Mouse (Mus musculus) midbrain, embryonic 11.5 days (tissue): Measurements from ENCODE around the gene Srprb. TPM values are rescaled to one million over a fixed set of nuclear protein-coding genes. Genes with fewer than 3 reads are reported as not detected.
"Not testable (repeated sequence)": the region's sequence is repeated elsewhere in the genome, so short reads cannot be mapped to it uniquely, and the experiment has no call there.

ENCODE experiments used
- ATAC-seq: fragments of 200-750 bp; cut with Nextera tagmentation; 2 replicates; pipeline ENCODE4 v1.8.0; 2017; ENCODE audit warnings: moderate TSS enrichment, moderate library complexity; ENCODE audit not compliant: low FRiP score
- DNase-seq: peaks from one replicate; pipeline ENCODE4 v3.0.0; 2015; ENCODE audit warnings: low spot score; ENCODE audit errors: missing footprints
- H3K27ac ChIP-seq: fragments of 300-500 bp; sonication (generic); 2 replicates; pipeline ENCODE4 v1.5.1; 2014; ENCODE audit warnings: low read depth, low read length
- H3K27me3 ChIP-seq: fragments of 300-500 bp; sonication (generic); 2 replicates; pipeline ENCODE4 v1.6.1; 2014; ENCODE audit warnings: mild to moderate bottlenecking, low read length, moderate library complexity, mixed read lengths; ENCODE audit not compliant: control insufficient read depth, insufficient read depth
- H3K36me3 ChIP-seq: fragments of 300-500 bp; sonication (generic); 2 replicates; pipeline ENCODE4 v1.6.1; 2014; ENCODE audit warnings: mild to moderate bottlenecking, low read length, moderate library complexity, mixed read lengths; ENCODE audit not compliant: control insufficient read depth, insufficient read depth
- H3K4me1 ChIP-seq: fragments of 300-500 bp; sonication (generic); 2 replicates; pipeline ENCODE4 v1.6.1; 2014; ENCODE audit warnings: low read length; ENCODE audit not compliant: control insufficient read depth, insufficient read depth
- H3K4me2 ChIP-seq: fragments of 300-500 bp; sonication (generic); 2 replicates; pipeline ENCODE4 v1.6.1; 2014; ENCODE audit warnings: mild to moderate bottlenecking, moderate library complexity
- H3K4me3 ChIP-seq: fragments of 300-500 bp; sonication (generic); 2 replicates; pipeline ENCODE4 v1.5.1; 2014; ENCODE audit warnings: low read depth, low read length
- H3K9ac ChIP-seq: fragments of 300-500 bp; sonication (generic); 2 replicates; pipeline ENCODE4 v1.6.1; 2014; ENCODE audit warnings: low read length
- H3K9me3 ChIP-seq: fragments of 300-500 bp; sonication (generic); 2 replicates; pipeline ENCODE4 v1.6.1; 2016; ENCODE audit warnings: low read length; ENCODE audit not compliant: control insufficient read depth
- WGBS: fragments of 180-500 bp; shearing (Covaris S2); extraction: QIAGEN DNeasy Blood & Tissue Kit; methylation state at CpG from one replicate; pipeline ENCODE4 v1.1.7; 2014; 5-methylcytosine and 5-hydroxymethylcytosine counted together
- polyA plus RNA-seq: library from polyadenylated mRNA; unstranded; fragments of >200 nt; fragmentation: Nextera tagmentation; extraction: Ambion mirVana; gene quantifications from 2 replicates; pipeline ENCODE4 v1.2.1, GENCODE M21; 2014

Srprb gene
- polyA plus RNA-seq, 1 experiment from 2014 or later: 62.6 TPM

DNA sequence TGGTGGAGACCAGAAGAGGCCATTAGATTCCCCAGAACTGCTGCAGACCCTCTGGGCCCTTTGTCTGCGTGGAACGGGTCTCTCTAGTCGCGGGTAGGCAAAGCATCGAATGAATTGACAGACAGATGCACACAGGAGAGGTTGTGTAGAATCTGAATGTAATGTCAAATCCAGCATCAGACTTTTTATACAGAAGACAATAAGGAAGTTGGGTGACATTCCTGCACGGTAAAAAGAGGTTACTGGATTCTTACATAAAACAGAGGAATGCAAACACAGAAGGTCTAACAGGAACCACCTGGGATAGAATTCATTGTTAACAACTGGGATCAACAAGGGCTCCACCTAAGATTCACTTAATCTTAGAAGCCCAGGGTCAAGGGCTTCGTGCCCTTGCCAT, 46.8 kb downstream of the Srprb start:
- 92% methylated on average over 7 of the region's 7 CpGs for WGBS

DNA sequence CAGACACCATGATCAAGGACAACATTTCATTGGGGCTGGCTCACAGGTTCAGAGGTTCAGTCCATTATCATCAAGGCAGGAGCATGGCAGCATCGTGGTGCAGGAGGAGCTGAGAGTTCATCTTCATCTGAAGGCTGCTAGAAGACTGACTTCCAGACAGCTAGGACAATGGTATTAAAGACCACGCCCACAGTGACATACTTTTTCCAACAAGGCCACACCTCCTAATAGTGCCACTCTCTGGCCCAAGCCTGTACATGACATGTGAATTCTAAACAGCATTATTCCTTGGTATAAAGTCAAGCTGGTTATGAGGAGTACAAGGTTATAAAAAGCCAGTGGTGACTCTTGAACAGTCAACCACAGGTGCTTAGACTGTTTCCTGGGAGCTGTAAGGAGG, 47.4 kb downstream of the Srprb start:
- Histone ChIP-seq H3K9me3 (no peaks in the 10 kb centered on the region), H3K4me3 (no peak overlapping the region), H3K9ac (no peak overlapping the region), H3K36me3 (no peaks in the 10 kb centered on the region), H3K4me1 (peaks cover 6% of the 10 kb centered on the region; the same call in 1 of the 2 replicates), H3K27ac (no peak overlapping the region), H3K27me3 (no peaks in the 10 kb centered on the region; the same call in 1 of the 2 replicates), H3K4me2 (no peak overlapping the region)
- ATAC-seq (no peak), DNase-seq (no peak)
- 93% methylated on average over 2 of the region's 2 CpGs for WGBS

More for the DNA sequence above, 46.8 kb downstream of the Srprb start:
- not testable (repeated sequence) for H3K4me3 ChIP-seq, H3K36me3 ChIP-seq, H3K27me3 ChIP-seq, H3K4me2 ChIP-seq, H3K4me1 ChIP-seq, H3K9me3 ChIP-seq, H3K9ac ChIP-seq, ATAC-seq, DNase-seq, H3K27ac ChIP-seq

DNA sequence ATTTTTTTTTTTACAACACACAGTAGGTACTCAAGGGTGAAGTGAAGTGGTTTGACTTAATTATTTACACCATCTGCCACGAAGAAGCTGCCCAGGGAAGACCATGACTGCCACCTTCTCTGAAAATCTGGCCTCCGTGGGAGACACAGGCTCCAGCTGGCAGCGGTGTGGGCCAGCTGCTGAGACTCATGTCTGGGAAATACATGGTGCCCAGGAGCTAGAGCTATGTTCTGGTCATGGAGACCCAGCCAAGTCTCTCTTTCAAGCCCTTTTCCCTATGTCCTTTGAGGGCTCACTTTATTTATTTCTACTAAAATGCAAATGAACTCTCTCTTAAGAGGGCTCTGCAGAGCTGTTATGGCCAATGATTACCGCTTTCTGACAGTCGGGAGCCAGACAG, 48.7 kb downstream of the Srprb start:
- Histone ChIP-seq H3K27ac (no peak overlapping the region), H3K4me1 (peaks cover 6% of the 10 kb centered on the region; the same call in 1 of the 2 replicates), H3K27me3 (no peaks in the 10 kb centered on the region; the same call in 1 of the 2 replicates), H3K9ac (no peak overlapping the region), H3K4me2 (no peak overlapping the region), H3K4me3 (no peak overlapping the region), H3K9me3 (no peaks in the 10 kb centered on the region), H3K36me3 (no peaks in the 10 kb centered on the region)
- ATAC-seq (no peak), DNase-seq (no peak)
- 82% methylated on average over 5 of the region's 5 CpGs for WGBS

DNA sequence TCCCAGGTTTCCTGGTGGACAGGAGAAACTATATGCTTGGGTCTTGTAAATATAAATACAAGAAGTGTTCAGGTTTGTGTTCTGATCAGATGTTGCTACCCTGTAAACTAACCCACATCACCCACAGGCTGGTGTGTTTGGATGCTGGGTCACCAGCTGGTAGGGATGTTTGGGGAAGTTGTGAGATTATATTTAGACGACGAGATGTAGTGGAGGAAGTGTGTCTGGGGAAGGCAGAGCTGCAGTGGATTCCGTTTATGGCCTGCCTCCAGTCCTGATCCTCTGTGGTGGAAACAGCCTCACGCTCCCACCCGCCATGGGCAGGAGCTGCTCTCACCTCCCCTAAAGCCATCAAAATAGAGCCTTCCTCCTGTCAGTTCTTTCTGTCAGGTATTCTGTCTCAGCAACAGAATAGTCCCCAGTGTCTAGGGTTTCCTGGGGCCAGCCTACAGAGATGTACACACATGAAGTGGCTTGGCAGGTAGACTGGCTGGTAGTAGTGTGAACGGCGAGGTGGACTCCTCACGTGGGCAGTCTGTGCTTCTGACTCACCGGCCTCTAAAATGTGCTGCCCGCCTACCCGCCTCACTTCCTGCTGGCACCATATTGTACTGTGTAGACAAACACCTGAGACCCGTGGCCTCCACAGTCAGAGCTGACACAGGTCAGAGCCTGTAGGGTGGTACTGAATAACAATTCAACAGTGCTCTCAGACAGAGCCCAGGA, 52.7 kb downstream of the Srprb start:
- WGBS: 89% methylated on average over 12 of the region's 12 CpGs
- Histone ChIP-seq H3K27ac (no peak overlapping the region), H3K9ac (no peak overlapping the region), H3K4me3 (no peak overlapping the region), H3K36me3 (no peaks in the 10 kb centered on the region), H3K27me3 (no peaks in the 10 kb centered on the region), H3K9me3 (no peaks in the 10 kb centered on the region), H3K4me1 (peaks cover 27% of the 10 kb centered on the region), H3K4me2 (no peak overlapping the region)
- no peak for ATAC-seq
- no peak for DNase-seq

DNA sequence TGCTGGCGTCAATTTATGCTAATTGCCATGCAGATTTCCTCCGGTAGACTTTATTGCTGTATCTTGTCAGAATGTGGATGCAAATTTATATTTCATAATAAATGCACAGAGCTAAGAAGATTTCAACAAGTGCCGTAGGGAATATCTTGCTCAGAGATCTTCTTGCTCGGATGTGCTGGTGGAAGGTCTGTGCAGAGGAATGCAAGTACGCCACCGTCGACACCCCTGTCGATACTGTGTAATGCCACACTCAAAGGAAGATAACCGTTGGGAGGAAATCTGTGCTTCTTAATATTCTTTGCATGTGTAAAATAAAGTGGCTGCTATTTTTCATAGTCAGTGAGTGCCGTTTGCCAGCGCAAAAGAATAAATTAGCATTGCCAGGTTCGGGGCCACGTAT, 54.8 kb downstream of the Srprb start:
- peaks cover 25% of the 10 kb centered on the region for H3K4me1 ChIP-seq
- peak overlapping the region; percentile 19; the same call in 1 of the 2 replicates for H3K4me2 ChIP-seq
- DNase-seq: no peak
- peak overlapping the region; percentile 37 for H3K27ac ChIP-seq
- 0 out of 2 replicates have a peak overlapping the region, but pooled peaks have one; percentile 24 for H3K9ac ChIP-seq
- no peaks in the 10 kb centered on the region for H3K9me3 ChIP-seq
- WGBS: 63% methylated on average over 13 of the region's 13 CpGs
- no peak overlapping the region for H3K4me3 ChIP-seq
- ATAC-seq: no peak
- H3K27me3 ChIP-seq: no peaks in the 10 kb centered on the region
- H3K36me3 ChIP-seq: no peaks in the 10 kb centered on the region

DNA sequence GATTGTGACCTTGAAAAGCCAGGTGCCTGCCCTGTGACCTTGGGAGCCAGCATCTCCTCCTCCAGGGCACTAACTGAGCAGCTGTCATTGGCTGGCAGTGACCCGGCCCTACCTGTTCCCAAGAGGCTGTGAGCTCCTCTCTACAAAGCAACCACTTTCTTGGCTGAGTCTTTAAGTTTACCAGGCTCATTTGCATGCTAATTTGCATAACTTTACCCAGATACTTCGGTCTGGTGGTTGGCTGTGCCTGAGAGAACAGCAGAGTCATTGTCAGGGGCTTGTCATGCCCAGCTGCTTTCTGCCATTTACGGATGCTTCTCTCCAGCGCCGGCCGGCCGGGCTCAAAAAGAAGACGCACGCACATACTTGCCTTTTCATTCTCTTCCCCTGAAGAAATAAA, 55.2 kb downstream of the Srprb start:
- Histone ChIP-seq H3K27ac (peak overlapping the region; percentile 61), H3K27me3 (no peaks in the 10 kb centered on the region), H3K4me2 (peak overlapping the region; percentile 19; the same call in 1 of the 2 replicates), H3K36me3 (no peaks in the 10 kb centered on the region), H3K9me3 (no peaks in the 10 kb centered on the region), H3K9ac (0 out of 2 replicates have a peak overlapping the region, but pooled peaks have one; percentile 0), H3K4me3 (no peak overlapping the region), H3K4me1 (peaks cover 25% of the 10 kb centered on the region)
- ATAC-seq (peak; percentile 80), DNase-seq (no peak)
- 28% methylated on average over 9 of the region's 9 CpGs for WGBS

DNA sequence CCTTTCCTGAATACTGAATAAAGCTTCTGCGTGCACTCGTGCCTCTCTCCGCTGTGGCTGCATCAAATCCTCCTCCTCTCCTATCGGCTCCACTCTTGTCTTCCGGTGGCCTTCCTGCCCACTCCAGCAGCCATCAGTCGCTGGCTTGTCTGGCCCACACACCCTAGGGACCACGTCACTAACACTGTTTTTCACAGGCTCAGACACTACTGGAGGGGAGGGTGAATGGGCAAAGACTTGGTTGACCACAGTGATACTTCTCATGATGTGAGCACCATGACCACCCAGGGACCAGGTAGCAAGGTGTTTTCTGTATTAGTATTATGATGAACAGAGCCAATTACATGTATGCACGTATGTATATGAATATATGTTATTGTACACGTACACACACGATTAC, 55.7 kb downstream of the Srprb start:
- 85% methylated on average over 10 of the region's 10 CpGs for WGBS
- no peak for DNase-seq

DNA sequence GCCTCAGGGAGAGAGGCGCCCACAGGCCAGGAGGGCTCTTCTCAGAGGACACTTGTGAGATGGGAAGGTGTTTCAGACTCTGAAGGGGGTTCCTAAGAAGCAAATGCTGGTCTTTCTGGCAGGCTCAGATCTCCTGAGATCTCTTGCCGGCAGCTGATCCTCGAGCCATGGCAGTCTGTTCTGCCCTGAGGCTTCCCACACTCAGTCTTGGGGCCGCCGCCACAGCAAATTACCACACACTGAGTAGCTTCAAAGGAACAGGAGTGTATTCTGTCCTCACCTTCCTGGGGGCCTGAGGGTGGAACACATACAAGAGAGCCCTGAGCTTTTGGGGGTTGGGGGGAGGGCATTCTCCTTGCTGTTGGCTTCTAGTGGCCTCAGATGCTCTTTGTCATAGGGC, 56.6 kb downstream of the Srprb start:
- Histone ChIP-seq H3K4me1 (peaks cover 25% of the 10 kb centered on the region), H3K9ac (no peak overlapping the region), H3K27ac (peak overlapping the region; percentile 12; the same call in 1 of the 2 replicates), H3K27me3 (no peaks in the 10 kb centered on the region), H3K4me3 (no peak overlapping the region), H3K36me3 (no peaks in the 10 kb centered on the region), H3K4me2 (no peak overlapping the region), H3K9me3 (no peaks in the 10 kb centered on the region)
- ATAC-seq (no peak), DNase-seq (no peak)
- WGBS: 53% methylated on average over 5 of the region's 5 CpGs

More for the DNA sequence above, 55.7 kb downstream of the Srprb start:
- Histone ChIP-seq H3K4me3 (no peak overlapping the region), H3K36me3 (no peaks in the 10 kb centered on the region), H3K4me1 (peaks cover 25% of the 10 kb centered on the region), H3K4me2 (no peak overlapping the region), H3K9me3 (no peaks in the 10 kb centered on the region), H3K9ac (no peak overlapping the region), H3K27me3 (no peaks in the 10 kb centered on the region), H3K27ac (peak overlapping the region; percentile 61; the same call in 1 of the 2 replicates)
- no peak for ATAC-seq

DNA sequence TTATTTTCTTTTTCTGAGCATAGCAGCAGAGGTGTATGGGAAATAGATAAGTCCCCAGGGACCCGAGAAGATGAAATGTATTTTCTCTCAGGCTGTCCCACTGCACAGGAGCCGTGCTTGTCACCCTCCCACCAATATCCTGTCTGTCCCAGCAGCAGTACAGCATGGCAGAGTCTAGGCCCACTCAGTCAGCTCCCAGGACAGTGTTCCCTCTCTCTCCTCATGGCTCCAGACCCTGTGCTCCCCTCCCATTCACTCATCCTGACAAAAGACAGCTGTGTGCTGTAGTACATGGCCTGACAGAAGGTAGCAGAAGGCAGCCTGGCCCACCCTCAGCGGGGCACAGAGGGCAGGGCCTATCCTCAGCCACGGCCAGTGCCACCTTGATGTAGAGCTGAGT, 58.1 kb downstream of the Srprb start:
- ATAC-seq (no peak), DNase-seq (no peak)
- Histone ChIP-seq H3K36me3 (no peaks in the 10 kb centered on the region), H3K27ac (no peak overlapping the region), H3K9ac (no peak overlapping the region), H3K27me3 (no peaks in the 10 kb centered on the region), H3K9me3 (no peaks in the 10 kb centered on the region), H3K4me3 (no peak overlapping the region), H3K4me1 (peaks cover 25% of the 10 kb centered on the region), H3K4me2 (no peak overlapping the region)
- WGBS: 71% methylated on average over 4 of the region's 4 CpGs
